Mouse (Mus musculus): ENCODE measurements at regions not wholly inside any gene's neighbourhood (a gene's known extent, or its start where the extent isn't known, plus 50 kb on each side); places are given as distances from the start of the nearest gene placed in this dataset.

DNA sequence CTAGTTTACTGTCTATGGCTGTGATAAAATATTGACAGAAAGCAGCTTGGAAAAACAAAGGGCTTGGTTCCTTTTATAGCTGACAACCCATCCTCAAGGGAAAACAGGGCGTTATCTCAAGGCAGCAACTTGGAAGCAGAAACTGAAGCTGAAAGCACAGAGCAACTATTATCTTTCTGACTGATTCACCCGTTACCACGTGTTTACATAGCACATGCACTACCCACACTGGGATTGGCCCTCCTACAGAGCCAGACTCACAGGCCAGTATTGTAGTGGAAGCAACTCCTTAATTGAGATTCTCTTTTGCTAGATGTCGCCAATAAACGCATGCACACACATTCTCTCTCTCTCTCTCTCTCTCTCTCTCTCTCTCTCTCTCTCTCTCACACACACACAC lies 465.5 kb downstream of the Pros1 start:
- DNase-seq (ENCODE audit: low spot score): no peak

GRCm38 (mm10) chr16:63351511-63352125 lies 497.5 kb downstream of the Pros1 start:
- no peak for DNase-seq (ENCODE audit: low spot score)

DNA sequence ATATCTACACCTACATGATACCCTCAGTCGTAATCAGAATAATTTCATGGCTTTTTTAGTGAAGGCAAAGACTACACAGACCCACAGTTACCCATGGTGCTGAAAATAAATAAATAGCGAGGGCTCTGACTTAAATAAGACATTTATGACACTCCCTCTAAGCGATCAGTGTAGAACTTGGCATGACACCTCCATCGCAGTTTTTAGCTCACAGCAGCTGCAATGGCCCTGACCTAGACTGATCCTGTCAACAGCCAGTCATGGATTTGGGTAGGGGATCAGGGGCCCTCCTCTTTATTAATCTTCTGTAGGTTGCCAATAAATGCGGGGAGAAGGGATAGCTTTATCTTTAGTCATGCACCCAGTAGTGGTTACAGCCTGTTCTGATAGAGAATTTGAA lies 494.1 kb downstream of the Epha3 start:
- no peak for DNase-seq (ENCODE audit: low spot score)

DNA sequence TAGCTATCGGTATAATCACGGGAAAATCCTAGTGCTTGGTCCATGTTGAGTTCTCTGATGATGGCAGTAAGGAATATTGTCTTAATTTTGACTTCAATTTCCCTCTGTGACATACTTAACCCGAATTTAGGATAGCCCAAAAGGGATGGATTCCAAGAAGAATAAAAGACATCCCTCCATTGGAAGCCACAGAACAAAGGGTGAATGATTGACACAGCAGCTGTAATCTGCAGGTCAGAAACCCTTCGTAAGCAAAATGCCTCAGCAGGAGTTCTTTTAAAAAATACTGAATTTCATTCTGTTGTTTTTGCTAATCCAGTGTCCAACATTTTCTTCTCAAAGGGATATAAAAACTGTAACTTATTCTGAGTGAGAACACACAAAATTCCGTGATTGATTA lies 492.7 kb downstream of the Epha3 start:
- DNase-seq (ENCODE audit: low spot score): no peak

DNA sequence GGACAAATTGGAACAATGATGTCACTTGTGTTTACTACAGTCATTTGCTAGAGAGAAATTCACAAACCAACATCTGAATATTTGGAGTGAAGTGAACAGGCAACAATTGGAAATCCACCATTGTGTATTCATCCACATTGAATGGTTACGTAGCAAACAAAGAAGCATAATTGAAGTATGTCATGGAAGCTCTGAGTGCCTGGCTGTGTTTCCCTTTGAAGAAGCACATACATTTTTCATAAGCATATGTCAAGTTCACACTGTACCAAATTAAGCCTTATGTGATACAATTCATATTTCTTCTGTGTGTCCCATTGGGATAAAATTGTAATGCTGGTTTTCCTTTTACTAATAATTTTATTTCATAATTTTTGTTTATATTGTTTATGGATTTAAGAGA lies 459.0 kb downstream of the Epha3 start:
- no peak for DNase-seq (ENCODE audit: low spot score)

DNA sequence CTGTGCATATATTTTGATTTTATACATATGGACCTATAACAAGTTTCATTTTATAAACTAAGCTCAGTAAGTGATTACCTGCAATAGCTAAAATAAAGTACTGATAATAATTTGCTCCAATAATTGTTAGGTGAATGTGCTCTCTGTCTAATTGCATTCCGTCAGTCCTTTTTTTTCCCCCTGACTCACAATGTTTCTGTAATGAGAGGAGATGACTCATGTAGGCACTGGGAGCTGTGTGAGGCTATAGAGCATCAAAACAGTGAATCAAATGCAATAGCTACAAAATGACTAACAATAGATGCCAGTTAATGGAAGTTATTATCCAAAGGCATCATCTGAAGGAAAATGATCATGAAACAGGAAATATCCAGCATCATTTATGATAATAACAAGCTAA lies 451.3 kb downstream of the Epha3 start:
- DNase-seq (ENCODE audit: low spot score): no peak

GRCm38 (mm10) chr16:63452301-63452700 lies 411.7 kb downstream of the Epha3 start:
- DNase-seq (ENCODE audit: low spot score): peak; percentile 48

GRCm38 (mm10) chr16:63466615-63467014 lies 397.4 kb downstream of the Epha3 start:
- DNase-seq (ENCODE audit: low spot score): no peak

DNA sequence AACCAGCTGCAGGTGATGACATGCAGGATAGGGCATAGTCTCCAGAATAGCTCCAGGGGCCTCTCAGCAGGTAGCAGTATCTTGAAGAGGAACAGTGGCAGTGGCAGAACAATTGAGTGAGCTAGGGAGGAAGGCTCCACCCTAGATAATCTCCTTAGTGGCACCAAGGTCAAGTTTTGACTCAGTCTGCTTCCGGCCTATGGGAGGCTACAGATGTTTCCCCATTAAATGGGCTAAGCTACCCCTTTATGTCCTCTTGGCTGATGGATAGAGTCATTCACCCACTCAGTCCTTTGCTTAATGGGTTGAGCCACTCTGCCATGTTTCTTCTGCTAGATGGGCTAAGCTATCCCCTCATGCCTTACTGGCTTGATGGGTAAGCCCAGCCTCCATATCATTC lies 395.1 kb downstream of the Epha3 start:
- no peak for DNase-seq (ENCODE audit: low spot score)
